Mouse (Mus musculus) brain, embryonic 14.5 days (tissue): Measurements from ENCODE around the gene Gm44503.

Experiments
- CTCF ChIP-seq: fragments of 200-500 bp; IDR thresholded peaks from 2 replicates; pipeline ENCODE4 v1.5.1; 2012; ENCODE audit warnings: inconsistent platforms, mild to moderate bottlenecking, moderate library complexity, borderline replicate concordance; ENCODE audit not compliant: insufficient read depth, insufficient read length; ENCODE audit errors: extremely low read depth
- POLR2A ChIP-seq: fragments of 200-500 bp; IDR thresholded peaks from 2 replicates; pipeline ENCODE4 v1.6.1; 2012; ENCODE audit warnings: mild to moderate bottlenecking, inconsistent platforms, borderline replicate concordance; ENCODE audit not compliant: poor library complexity, insufficient read depth, insufficient read length, severe bottlenecking; ENCODE audit errors: extremely low read depth

- TF ChIP-seq CTCF, result no peak
- TF ChIP-seq POLR2A, result no peak
These were observed 14.4 kb upstream of the Gm44503 start for GRCm38 (mm10) chr9:72944286-72944685.
